Mouse (Mus musculus): Measurements from ENCODE around the gene Camk2b.

Gene Camk2b

GRCm38 (mm10) chr11:5990910-5991309 is 75.3 kb downstream of the Camk2b start:
- DNase-seq (ENCODE audit: extremely low read depth, insufficient read length, low spot score), result peak; percentile 47

GRCm38 (mm10) chr11:5989954-5990593 is 76.1 kb downstream of the Camk2b start:
- no peak for DNase-seq (ENCODE audit: extremely low read depth, insufficient read length, low spot score)

GRCm38 (mm10) chr11:5988126-5988525 is 78.0 kb downstream of the Camk2b start:
- no peak for DNase-seq (ENCODE audit: extremely low read depth, insufficient read length, low spot score)

GRCm38 (mm10) chr11:5983629-5984028 is 82.5 kb downstream of the Camk2b start:
- no peak for DNase-seq (ENCODE audit: extremely low read depth, insufficient read length, low spot score)

GRCm38 (mm10) chr11:5981323-5981722 is 84.8 kb downstream of the Camk2b start:
- no peak for DNase-seq (ENCODE audit: extremely low read depth, insufficient read length, low spot score)

GRCm38 (mm10) chr11:5980561-5980960 is 85.6 kb downstream of the Camk2b start:
- no peak for DNase-seq (ENCODE audit: extremely low read depth, insufficient read length, low spot score)

- no peak for DNase-seq (ENCODE audit: extremely low read depth, insufficient read length, low spot score)
Observed at GRCm38 (mm10) chr11:5980108-5980507, 86.1 kb downstream of the Camk2b start.

- DNase-seq (ENCODE audit: extremely low read depth, insufficient read length, low spot score), result no peak
Observed at GRCm38 (mm10) chr11:5979088-5979487, 87.1 kb downstream of the Camk2b start.

- DNase-seq (ENCODE audit: extremely low read depth, insufficient read length, low spot score), result no peak
Observed at GRCm38 (mm10) chr11:5976106-5976505, 90.1 kb downstream of the Camk2b start.

- DNase-seq (ENCODE audit: extremely low read depth, insufficient read length, low spot score), result no peak
Observed at GRCm38 (mm10) chr11:5975068-5975467, 91.1 kb downstream of the Camk2b start.

GRCm38 (mm10) chr11:5974053-5974452 is 92.1 kb downstream of the Camk2b start:
- no peak for DNase-seq (ENCODE audit: extremely low read depth, insufficient read length, low spot score)

GRCm38 (mm10) chr11:5973151-5973550 is 93.0 kb downstream of the Camk2b start:
- DNase-seq (ENCODE audit: extremely low read depth, insufficient read length, low spot score), result no peak

GRCm38 (mm10) chr11:5971202-5971601 is 95.0 kb downstream of the Camk2b start:
- DNase-seq (ENCODE audit: extremely low read depth, insufficient read length, low spot score), result no peak

GRCm38 (mm10) chr11:5968223-5968622 is 97.9 kb downstream of the Camk2b start:
- DNase-seq (ENCODE audit: extremely low read depth, insufficient read length, low spot score), result no peak

- no peak for DNase-seq (ENCODE audit: extremely low read depth, insufficient read length, low spot score)
Observed at GRCm38 (mm10) chr11:5966751-5967150, 99.4 kb downstream of the Camk2b start.

GRCm38 (mm10) chr11:5965865-5966264 is 100.3 kb downstream of the Camk2b start:
- no peak for DNase-seq (ENCODE audit: extremely low read depth, insufficient read length, low spot score)

GRCm38 (mm10) chr11:5960051-5960450 is 106.1 kb downstream of the Camk2b start:
- no peak for DNase-seq (ENCODE audit: extremely low read depth, insufficient read length, low spot score)

GRCm38 (mm10) chr11:5955546-5956276 is 110.5 kb downstream of the Camk2b start, which contains the start of gene Ykt6:
Ykt6 (plus strand) TSS chr11:5955693.
- DNase-seq (ENCODE audit: extremely low read depth, insufficient read length, low spot score), result peak; percentile 97

GRCm38 (mm10) chr11:5954965-5955504 is 111.1 kb downstream of the Camk2b start:
- DNase-seq (ENCODE audit: extremely low read depth, insufficient read length, low spot score), result no peak

GRCm38 (mm10) chr11:5954435-5954834 is 111.7 kb downstream of the Camk2b start:
- no peak for DNase-seq (ENCODE audit: extremely low read depth, insufficient read length, low spot score)

- no peak for DNase-seq (ENCODE audit: extremely low read depth, insufficient read length, low spot score)
Observed at GRCm38 (mm10) chr11:5953130-5953765, 112.9 kb downstream of the Camk2b start.

Measured in 3134 (cell line).